Mouse (Mus musculus): ENCODE measurements around the gene Klhl36. TPM values are rescaled to one million over a fixed set of nuclear protein-coding genes. Genes with fewer than 3 reads are reported as not detected.

Klhl36 gene
- total and polyA plus RNA-seq, 2 experiments from 2014 or later = 20.3 to 23.0 TPM

- DNase-seq (no peak), ATAC-seq (no peak)
- H3K4me1 ChIP-seq (ENCODE audit: insufficient read depth) = peaks cover 45% of the 10 kb centered on the region
- peaks cover 9% of the 10 kb centered on the region; the same call in 1 of the 2 replicates for H3K36me3 ChIP-seq (ENCODE audit: insufficient read depth)
- no peaks in the 10 kb centered on the region for H3K27me3 ChIP-seq (ENCODE audit: insufficient read depth, low read length)
- no peak overlapping the region for H3K4me2 ChIP-seq (ENCODE audit: low read depth)
- H3K4me3 ChIP-seq (ENCODE audit: low read depth, low read length) = no peak overlapping the region
- no peak overlapping the region for H3K27ac ChIP-seq (ENCODE audit: low read depth, low read length)
- H3K9ac ChIP-seq = no peak overlapping the region
- TF ChIP-seq CTCF (IDR thresholded peaks at IDR 0.05; ENCODE audit: low read depth) = no peak
- no peaks in the 10 kb centered on the region for H3K9me3 ChIP-seq (ENCODE audit: low read length)
- 59% methylated on average over 5 of the region's 5 CpGs for WGBS
These were observed 26.8 kb upstream of the Klhl36 start for GRCm38 (mm10) chr8:119835270-119835669.

- Histone ChIP-seq H3K9ac (0 out of 2 replicates have a peak overlapping the region, but pooled peaks have one; percentile 25), H3K4me1 (ENCODE audit: insufficient read depth) (peaks cover 46% of the 10 kb centered on the region), H3K27ac (ENCODE audit: low read depth, low read length) (no peak overlapping the region), H3K4me3 (ENCODE audit: low read depth, low read length) (no peak overlapping the region), H3K27me3 (ENCODE audit: insufficient read depth, low read length) (no peaks in the 10 kb centered on the region), H3K4me2 (ENCODE audit: low read depth) (peak overlapping the region; percentile 78), H3K9me3 (ENCODE audit: low read length) (no peaks in the 10 kb centered on the region), H3K36me3 (ENCODE audit: insufficient read depth) (peaks cover 9% of the 10 kb centered on the region; the same call in 1 of the 2 replicates)
- 71% methylated on average over 4 of the region's 4 CpGs for WGBS
- ATAC-seq = no peak
- no peak for TF ChIP-seq CTCF (IDR thresholded peaks at IDR 0.05; ENCODE audit: low read depth)
- DNase-seq = no peak
These were observed 25.2 kb upstream of the Klhl36 start for GRCm38 (mm10) chr8:119836831-119837230.

GRCm38 (mm10) chr8:119837553-119838071 is 24.5 kb upstream of the Klhl36 start:
- Histone ChIP-seq H3K36me3 (ENCODE audit: insufficient read depth) (peaks cover 9% of the 10 kb centered on the region; the same call in 1 of the 2 replicates), H3K4me2 (ENCODE audit: low read depth) (peak overlapping the region; percentile 78), H3K27me3 (ENCODE audit: insufficient read depth, low read length) (no peaks in the 10 kb centered on the region), H3K9me3 (ENCODE audit: low read length) (no peaks in the 10 kb centered on the region), H3K9ac (peak overlapping the region; percentile 25; the same call in 1 of the 2 replicates), H3K27ac (ENCODE audit: low read depth, low read length) (peak overlapping the region; percentile 15; the same call in 1 of the 2 replicates), H3K4me1 (ENCODE audit: insufficient read depth) (peaks cover 39% of the 10 kb centered on the region), H3K4me3 (ENCODE audit: low read depth, low read length) (peak overlapping the region; percentile 66)
- WGBS = 49% methylated on average over 10 of the region's 10 CpGs
- peak; percentile 40 for DNase-seq
- no peak for ATAC-seq
- TF ChIP-seq CTCF (IDR thresholded peaks at IDR 0.05; ENCODE audit: low read depth) = no peak

- TF ChIP-seq CTCF (IDR thresholded peaks at IDR 0.05; ENCODE audit: low read depth) = no peak
- peak overlapping the region; percentile 68 for H3K9ac ChIP-seq
- peak overlapping the region; percentile 66 for H3K4me3 ChIP-seq (ENCODE audit: low read depth, low read length)
- H3K9me3 ChIP-seq (ENCODE audit: low read length) = no peaks in the 10 kb centered on the region
- DNase-seq (no peak), ATAC-seq (no peak)
- peaks cover 39% of the 10 kb centered on the region for H3K4me1 ChIP-seq (ENCODE audit: insufficient read depth)
- peaks cover 9% of the 10 kb centered on the region; the same call in 1 of the 2 replicates for H3K36me3 ChIP-seq (ENCODE audit: insufficient read depth)
- H3K4me2 ChIP-seq (ENCODE audit: low read depth) = peak overlapping the region; percentile 78
- 62% methylated on average over 19 of the region's 19 CpGs for WGBS
- 0 out of 2 replicates have a peak overlapping the region, but pooled peaks have one; percentile 15 for H3K27ac ChIP-seq (ENCODE audit: low read depth, low read length)
- no peaks in the 10 kb centered on the region for H3K27me3 ChIP-seq (ENCODE audit: insufficient read depth, low read length)
These were observed 23.7 kb upstream of the Klhl36 start for GRCm38 (mm10) chr8:119838100-119838982.

- Histone ChIP-seq H3K27me3 (ENCODE audit: insufficient read depth, low read length) (no peaks in the 10 kb centered on the region), H3K9me3 (ENCODE audit: low read length) (no peaks in the 10 kb centered on the region), H3K4me1 (ENCODE audit: insufficient read depth) (peaks cover 39% of the 10 kb centered on the region), H3K36me3 (ENCODE audit: insufficient read depth) (peaks cover 9% of the 10 kb centered on the region; the same call in 1 of the 2 replicates), H3K4me2 (ENCODE audit: low read depth) (peak overlapping the region; percentile 78), H3K4me3 (ENCODE audit: low read depth, low read length) (peak overlapping the region; percentile 66), H3K9ac (peak overlapping the region; percentile 68), H3K27ac (ENCODE audit: low read depth, low read length) (peak overlapping the region; percentile 2; the same call in 1 of the 2 replicates)
- 41% methylated on average over 4 of the region's 4 CpGs for WGBS
- no peak for TF ChIP-seq CTCF (IDR thresholded peaks at IDR 0.05; ENCODE audit: low read depth)
- ATAC-seq = no peak
- DNase-seq = peak; percentile 30
These were observed 23.1 kb upstream of the Klhl36 start for GRCm38 (mm10) chr8:119838983-119839340.

- Histone ChIP-seq H3K9me3 (ENCODE audit: low read length) (no peaks in the 10 kb centered on the region), H3K9ac (peak overlapping the region; percentile 68), H3K4me1 (ENCODE audit: insufficient read depth) (peaks cover 39% of the 10 kb centered on the region), H3K27ac (ENCODE audit: low read depth, low read length) (peak overlapping the region; percentile 54), H3K27me3 (ENCODE audit: insufficient read depth, low read length) (no peaks in the 10 kb centered on the region), H3K4me3 (ENCODE audit: low read depth, low read length) (peak overlapping the region; percentile 66), H3K4me2 (ENCODE audit: low read depth) (peak overlapping the region; percentile 78), H3K36me3 (ENCODE audit: insufficient read depth) (peaks cover 9% of the 10 kb centered on the region; the same call in 1 of the 2 replicates)
- ATAC-seq (no peak), DNase-seq (peak; percentile 42)
- WGBS = 15% methylated on average over 14 of the region's 14 CpGs
- TF ChIP-seq CTCF (IDR thresholded peaks at IDR 0.05; ENCODE audit: low read depth) = no peak
These were observed 22.5 kb upstream of the Klhl36 start for GRCm38 (mm10) chr8:119839419-119840021.
